Mouse (Mus musculus) heart, embryonic 13.5 days (tissue): ENCODE data around the gene Nufip1. TPM values are rescaled to one million over a fixed set of nuclear protein-coding genes. Genes with fewer than 3 reads are reported as not detected.

ENCODE experiments used
- ATAC-seq: fragments of 200-750 bp; cut with Nextera tagmentation; 2 replicates; pipeline ENCODE4 v1.8.0; 2017; ENCODE audit warnings: moderate TSS enrichment; ENCODE audit not compliant: insufficient number of reproducible peaks, low FRiP score, low TSS enrichment; ENCODE audit errors: extremely low read depth
- H3K27ac ChIP-seq: fragments of 300-500 bp; sonication (generic); replicated peaks from 2 replicates; pipeline ENCODE4 v1.5.1; 2015; ENCODE audit warnings: moderate library complexity, mild to moderate bottlenecking, inconsistent platforms
- H3K27me3 ChIP-seq: fragments of 300-500 bp; sonication (generic); replicated peaks from 2 replicates; pipeline ENCODE4 v1.6.1; 2015; ENCODE audit warnings: mild to moderate bottlenecking, inconsistent platforms
- H3K36me3 ChIP-seq: fragments of 300-500 bp; sonication (generic); 2 replicates; pipeline ENCODE4 v1.6.1; 2015; ENCODE audit warnings: mild to moderate bottlenecking, inconsistent platforms
- H3K4me1 ChIP-seq: fragments of 300-500 bp; sonication (generic); 2 replicates; pipeline ENCODE4 v1.6.1; 2015; ENCODE audit warnings: inconsistent platforms
- H3K4me2 ChIP-seq: fragments of 300-500 bp; sonication (generic); 2 replicates; pipeline ENCODE4 v1.6.1; 2015; ENCODE audit warnings: inconsistent platforms, mild to moderate bottlenecking, moderate library complexity
- H3K4me3 ChIP-seq: fragments of 300-500 bp; sonication (generic); 2 replicates; pipeline ENCODE4 v1.5.1; 2015; ENCODE audit warnings: moderate library complexity, mild to moderate bottlenecking, inconsistent platforms
- H3K9ac ChIP-seq: fragments of 300-500 bp; sonication (generic); 2 replicates; pipeline ENCODE4 v1.6.1; 2015; ENCODE audit warnings: inconsistent platforms, mild to moderate bottlenecking, moderate library complexity
- H3K9me3 ChIP-seq: fragments of 300-500 bp; sonication (generic); 2 replicates; pipeline ENCODE4 v1.6.1; 2016; ENCODE audit warnings: inconsistent platforms
- WGBS: fragments of 180-500 bp; shearing (Covaris S2); methylation state at CpG from one replicate; pipeline ENCODE4 v1.1.7; 2015; ENCODE audit warnings: mixed read lengths; 5-methylcytosine and 5-hydroxymethylcytosine counted together
- polyA plus RNA-seq: library from polyadenylated mRNA; unstranded; fragments of >200 nt; fragmentation: Nextera tagmentation; extraction: Ambion mirVana; gene quantifications from 2 replicates; pipeline ENCODE4 v1.2.1, GENCODE M21; 2015

Nufip1 gene
- polyA plus RNA-seq, 1 experiment from 2014 or later = 9.7 TPM

GRCm38 (mm10) chr14:76145248-76145647 lies 34.6 kb downstream of the Nufip1 start:
- peaks cover 22% of the 10 kb centered on the region for H3K4me1 ChIP-seq
- no peaks in the 10 kb centered on the region for H3K36me3 ChIP-seq
- H3K9ac ChIP-seq = no peak overlapping the region
- no peak for ATAC-seq
- H3K4me3 ChIP-seq = no peak overlapping the region
- H3K4me2 ChIP-seq = no peak overlapping the region
- no peak overlapping the region for H3K27ac ChIP-seq
- no peaks in the 10 kb centered on the region for H3K9me3 ChIP-seq
- WGBS = 60% methylated on average over 1 of the region's 1 CpGs
- no peaks in the 10 kb centered on the region for H3K27me3 ChIP-seq

- no peak overlapping the region for H3K9ac ChIP-seq
- WGBS = 26% methylated on average over 7 of the region's 7 CpGs
- H3K27ac ChIP-seq = no peak overlapping the region
- H3K9me3 ChIP-seq = no peaks in the 10 kb centered on the region
- 0 out of 2 replicates have a peak overlapping the region, but pooled peaks have one; percentile 17 for H3K4me2 ChIP-seq
- H3K27me3 ChIP-seq = no peaks in the 10 kb centered on the region
- ATAC-seq = no peak
- peaks cover 28% of the 10 kb centered on the region for H3K4me1 ChIP-seq
- H3K4me3 ChIP-seq = no peak overlapping the region
- no peaks in the 10 kb centered on the region for H3K36me3 ChIP-seq
Observed at GRCm38 (mm10) chr14:76145868-76146267, 35.2 kb downstream of the Nufip1 start.

DNA sequence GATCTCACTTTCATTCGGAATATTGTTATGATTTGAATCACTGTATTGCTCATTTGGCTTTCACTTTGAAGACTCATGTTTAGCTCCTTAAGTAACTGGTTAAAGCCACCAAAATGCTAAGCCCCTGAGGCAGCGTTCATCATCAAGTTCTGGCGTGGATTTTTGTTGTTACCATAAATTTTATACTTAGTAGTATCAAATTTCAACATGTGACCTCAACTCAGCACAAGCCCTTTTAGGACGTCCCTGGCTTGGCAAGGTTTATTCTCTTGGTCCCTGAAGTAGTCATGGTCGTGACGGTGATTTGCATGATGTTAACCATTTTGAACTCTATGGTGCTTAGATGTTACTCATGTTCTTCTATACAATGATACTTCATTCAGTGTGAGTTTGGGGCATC lies 36.4 kb downstream of the Nufip1 start:
- 81% methylated on average over 6 of the region's 6 CpGs for WGBS
- no peak overlapping the region for H3K4me2 ChIP-seq
- H3K27ac ChIP-seq = no peak overlapping the region
- H3K27me3 ChIP-seq = no peaks in the 10 kb centered on the region
- no peaks in the 10 kb centered on the region for H3K9me3 ChIP-seq
- ATAC-seq = no peak
- no peak overlapping the region for H3K4me3 ChIP-seq
- H3K9ac ChIP-seq = no peak overlapping the region
- no peaks in the 10 kb centered on the region for H3K36me3 ChIP-seq
- H3K4me1 ChIP-seq = peaks cover 35% of the 10 kb centered on the region

- Histone ChIP-seq H3K4me1 (peaks cover 35% of the 10 kb centered on the region), H3K36me3 (no peaks in the 10 kb centered on the region), H3K27ac (no peak overlapping the region), H3K27me3 (no peaks in the 10 kb centered on the region), H3K4me3 (no peak overlapping the region), H3K9me3 (no peaks in the 10 kb centered on the region), H3K9ac (no peak overlapping the region), H3K4me2 (no peak overlapping the region)
- WGBS = 75% methylated on average over 10 of the region's 10 CpGs
- ATAC-seq = no peak
Observed at GRCm38 (mm10) chr14:76148294-76148693, 37.6 kb downstream of the Nufip1 start.

GRCm38 (mm10) chr14:76149531-76150179 lies 39.0 kb downstream of the Nufip1 start:
- H3K9me3 ChIP-seq = no peaks in the 10 kb centered on the region
- no peaks in the 10 kb centered on the region for H3K27me3 ChIP-seq
- peak overlapping the region; percentile 50 for H3K4me3 ChIP-seq
- no peak for ATAC-seq
- H3K4me2 ChIP-seq = peak overlapping the region; percentile 65
- H3K9ac ChIP-seq = peak overlapping the region; percentile 72
- peaks cover 35% of the 10 kb centered on the region for H3K4me1 ChIP-seq
- 9% methylated on average over 13 of the region's 13 CpGs for WGBS
- peak overlapping the region; percentile 72 for H3K27ac ChIP-seq
- no peaks in the 10 kb centered on the region for H3K36me3 ChIP-seq

DNA sequence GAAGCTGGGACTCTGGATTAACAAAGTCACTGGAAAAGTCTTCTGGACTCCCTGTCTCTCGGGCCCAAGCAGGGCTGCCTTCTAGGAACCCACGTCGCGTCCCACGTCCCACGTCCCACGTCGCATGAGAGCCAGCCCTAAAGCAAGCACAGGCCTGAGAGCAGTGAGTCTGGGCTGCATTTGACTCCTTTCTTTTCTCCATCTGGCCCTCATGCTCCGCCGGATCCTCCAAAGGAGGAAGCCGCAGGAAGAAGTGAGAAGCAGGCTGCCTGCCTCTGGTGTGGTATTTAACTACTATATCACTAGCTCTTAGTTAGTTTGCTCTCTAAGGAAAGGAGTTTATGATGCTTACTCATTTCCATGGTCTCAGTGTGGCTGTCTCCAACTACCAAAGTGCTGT lies 39.8 kb downstream of the Nufip1 start:
- ATAC-seq = no peak
- H3K36me3 ChIP-seq = no peaks in the 10 kb centered on the region
- H3K9ac ChIP-seq = peak overlapping the region; percentile 33; the same call in 1 of the 2 replicates
- peaks cover 31% of the 10 kb centered on the region for H3K4me1 ChIP-seq
- no peak overlapping the region for H3K4me3 ChIP-seq
- peak overlapping the region; percentile 65 for H3K4me2 ChIP-seq
- H3K9me3 ChIP-seq = no peaks in the 10 kb centered on the region
- H3K27me3 ChIP-seq = no peaks in the 10 kb centered on the region
- peak overlapping the region; percentile 72 for H3K27ac ChIP-seq
- 77% methylated on average over 11 of the region's 11 CpGs for WGBS

- H3K36me3 ChIP-seq = no peaks in the 10 kb centered on the region
- ATAC-seq = no peak
- no peaks in the 10 kb centered on the region for H3K9me3 ChIP-seq
- no peak overlapping the region for H3K27ac ChIP-seq
- no peaks in the 10 kb centered on the region for H3K27me3 ChIP-seq
- H3K4me3 ChIP-seq = no peak overlapping the region
- peaks cover 26% of the 10 kb centered on the region for H3K4me1 ChIP-seq
- H3K4me2 ChIP-seq = peak overlapping the region; percentile 71; the same call in 1 of the 2 replicates
- no peak overlapping the region for H3K9ac ChIP-seq
- 77% methylated on average over 2 of the region's 2 CpGs for WGBS
Observed at GRCm38 (mm10) chr14:76151011-76151410, 40.3 kb downstream of the Nufip1 start.

GRCm38 (mm10) chr14:76151820-76152161 lies 41.1 kb downstream of the Nufip1 start:
- Histone ChIP-seq H3K9me3 (no peaks in the 10 kb centered on the region), H3K9ac (peak overlapping the region; percentile 95), H3K36me3 (no peaks in the 10 kb centered on the region), H3K4me1 (peaks cover 24% of the 10 kb centered on the region), H3K27ac (peak overlapping the region; percentile 99), H3K27me3 (no peaks in the 10 kb centered on the region), H3K4me2 (peak overlapping the region; percentile 71), H3K4me3 (peak overlapping the region; percentile 83)
- WGBS = 1% methylated on average over 10 of the region's 10 CpGs
- no peak for ATAC-seq

DNA sequence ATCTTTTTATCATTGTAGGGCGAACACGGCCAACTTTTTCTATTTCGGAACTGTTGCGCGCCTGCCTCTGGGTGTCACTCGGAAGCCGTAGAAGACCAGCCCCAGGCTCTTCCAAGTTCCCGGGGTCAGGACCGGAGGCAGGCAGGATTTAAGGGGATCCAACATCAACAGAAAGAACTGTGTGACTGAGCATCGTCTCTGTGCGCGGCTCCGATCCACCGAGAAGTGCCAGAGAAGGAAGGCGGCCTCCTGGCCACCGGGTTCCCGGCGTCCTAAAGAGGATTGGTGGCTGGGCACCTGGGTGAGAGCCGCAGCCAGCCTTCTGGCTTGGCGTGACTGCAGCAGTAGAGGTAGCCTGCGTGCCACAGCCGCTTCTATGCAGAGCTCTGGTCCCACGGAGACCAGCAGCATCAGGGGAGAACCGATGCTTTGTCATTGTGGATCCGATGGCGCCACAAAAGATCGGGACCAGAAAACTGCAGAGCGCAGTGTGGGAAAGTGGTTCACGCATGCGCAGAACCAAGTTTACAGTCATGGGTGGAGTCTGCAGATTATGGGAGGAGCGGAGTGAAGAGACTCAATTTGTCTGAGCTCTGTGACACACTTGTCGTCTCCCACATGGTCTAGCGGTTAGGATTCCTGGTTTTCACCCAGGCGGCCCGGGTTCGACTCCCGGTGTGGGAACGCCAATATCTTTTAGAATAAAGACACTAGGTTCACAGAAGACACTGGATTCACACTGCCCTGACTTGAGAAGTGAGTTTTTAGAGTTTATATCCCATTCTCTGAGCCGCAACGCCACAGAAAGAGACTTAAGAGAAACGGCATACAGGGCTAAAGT lies 41.7 kb downstream of the Nufip1 start:
- H3K36me3 ChIP-seq = no peaks in the 10 kb centered on the region
- peak; percentile 93 for ATAC-seq

GRCm38 (mm10) chr14:76153003-76153675 lies 42.4 kb downstream of the Nufip1 start:
- Histone ChIP-seq H3K9me3 (no peaks in the 10 kb centered on the region), H3K27ac (peak overlapping the region; percentile 99), H3K27me3 (no peaks in the 10 kb centered on the region), H3K4me3 (peak overlapping the region; percentile 83), H3K9ac (peak overlapping the region; percentile 79), H3K36me3 (no peaks in the 10 kb centered on the region), H3K4me1 (peaks cover 27% of the 10 kb centered on the region), H3K4me2 (peak overlapping the region; percentile 71)
- no peak for ATAC-seq
- WGBS = 3% methylated on average over 23 of the region's 24 CpGs

More for the DNA sequence above, 41.7 kb downstream of the Nufip1 start:
- Histone ChIP-seq H3K4me3 (peak overlapping the region; percentile 83), H3K27me3 (no peaks in the 10 kb centered on the region), H3K4me1 (peaks cover 27% of the 10 kb centered on the region), H3K9me3 (no peaks in the 10 kb centered on the region), H3K9ac (peak overlapping the region; percentile 95), H3K4me2 (peak overlapping the region; percentile 71), H3K27ac (peak overlapping the region; percentile 99)
- under 1% methylated on average over 41 of the region's 41 CpGs for WGBS

GRCm38 (mm10) chr14:76153828-76154227 lies 43.1 kb downstream of the Nufip1 start:
- peak overlapping the region; percentile 83; the same call in 1 of the 2 replicates for H3K4me3 ChIP-seq
- H3K9me3 ChIP-seq = no peaks in the 10 kb centered on the region
- H3K4me1 ChIP-seq = peaks cover 27% of the 10 kb centered on the region
- H3K36me3 ChIP-seq = no peaks in the 10 kb centered on the region
- 16% methylated on average over 6 of the region's 6 CpGs for WGBS
- ATAC-seq = no peak
- H3K4me2 ChIP-seq = peak overlapping the region; percentile 71
- H3K9ac ChIP-seq = no peak overlapping the region
- no peak overlapping the region for H3K27ac ChIP-seq
- no peaks in the 10 kb centered on the region for H3K27me3 ChIP-seq
